Mouse (Mus musculus): ENCODE data around the gene Olfr721-ps1. TPM values are rescaled to one million over a fixed set of nuclear protein-coding genes. Genes with fewer than 3 reads are reported as not detected.

Olfr721-ps1 gene
- polyA plus RNA-seq, 1 experiment from 2014 or later: not detected

Other genes starting within 250 kb of the Olfr721-ps1 start
- gene Olfr720, start 214.5 kb upstream of the Olfr721-ps1 start, polyA plus RNA-seq (2016; fragmentation: Nextera tagmentation; extraction: Ambion mirVana): not detected in 2 replicates
- gene Olfr31, start 78.5 kb upstream of the Olfr721-ps1 start, polyA plus RNA-seq (2016; fragmentation: Nextera tagmentation; extraction: Ambion mirVana): not detected in 2 replicates
- 2.1 and 5.2 TPM in 2 replicates for gene Il3ra, start 55.0 kb upstream of the Olfr721-ps1 start, polyA plus RNA-seq (2016; fragmentation: Nextera tagmentation; extraction: Ambion mirVana)

Measured in hindbrain, embryonic 10.5 days (tissue).